Mouse (Mus musculus) cerebral cortex, adult 2 months (tissue): ENCODE measurements around the gene Ptpra.

ENCODE experiments used
- WGBS: fragments of 180-500 bp; shearing (Covaris S2); methylation state at CpG from one replicate; pipeline ENCODE4 v1.1.7; 2018; 5-methylcytosine and 5-hydroxymethylcytosine counted together

The Ptpra gene

GRCm38 (mm10) chr2:130449794-130450433 is at the start of gene Ptpra:
TSS of gene Ptpra (plus strand) at chr2:130450278.
- WGBS, result under 1% methylated on average over 50 of the region's 50 CpGs

GRCm38 (mm10) chr2:130401891-130402290 is 48.2 kb upstream of the Ptpra start:
- WGBS, result 82% methylated on average over 4 of the region's 4 CpGs

DNA sequence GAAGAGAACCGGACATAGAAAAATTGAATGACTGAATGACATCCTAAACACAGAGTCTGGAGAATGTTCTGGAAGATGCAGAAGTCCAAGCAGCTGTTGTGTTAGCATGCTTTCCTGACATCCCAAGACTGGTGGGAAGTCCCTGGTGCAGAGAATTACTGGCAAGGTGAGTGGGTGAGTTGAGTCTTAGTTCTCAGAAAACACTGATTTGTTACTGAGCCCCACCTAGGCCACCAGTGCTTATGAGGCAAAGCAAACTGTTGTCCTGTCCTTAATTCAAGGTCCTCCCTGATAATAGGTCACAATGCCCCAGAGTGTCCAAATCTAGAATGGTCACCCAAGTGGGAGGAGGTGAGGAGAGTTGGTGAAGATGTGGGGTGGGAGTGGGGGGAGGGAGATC is 45.1 kb upstream of the Ptpra start, which contains the start of the genes Gm28372 and 1700020A23Rik:
Gene Gm28372, plus strand, starts transcription at position 301 of the 400 bp plus-strand sequence.
Gene 1700020A23Rik, plus strand, starts transcription at position 321 of the 400 bp plus-strand sequence.
- 94% methylated on average over 1 of the region's 1 CpGs for WGBS

GRCm38 (mm10) chr2:130406178-130406577 is 43.9 kb upstream of the Ptpra start, which contains the start of gene Tmem239:
TSS of gene Tmem239 (plus strand) at chr2:130406478.
- 88% methylated on average over 2 of the region's 2 CpGs for WGBS

GRCm38 (mm10) chr2:130408194-130408593 is 41.9 kb upstream of the Ptpra start:
- WGBS, result 58% methylated on average over 6 of the region's 6 CpGs

DNA sequence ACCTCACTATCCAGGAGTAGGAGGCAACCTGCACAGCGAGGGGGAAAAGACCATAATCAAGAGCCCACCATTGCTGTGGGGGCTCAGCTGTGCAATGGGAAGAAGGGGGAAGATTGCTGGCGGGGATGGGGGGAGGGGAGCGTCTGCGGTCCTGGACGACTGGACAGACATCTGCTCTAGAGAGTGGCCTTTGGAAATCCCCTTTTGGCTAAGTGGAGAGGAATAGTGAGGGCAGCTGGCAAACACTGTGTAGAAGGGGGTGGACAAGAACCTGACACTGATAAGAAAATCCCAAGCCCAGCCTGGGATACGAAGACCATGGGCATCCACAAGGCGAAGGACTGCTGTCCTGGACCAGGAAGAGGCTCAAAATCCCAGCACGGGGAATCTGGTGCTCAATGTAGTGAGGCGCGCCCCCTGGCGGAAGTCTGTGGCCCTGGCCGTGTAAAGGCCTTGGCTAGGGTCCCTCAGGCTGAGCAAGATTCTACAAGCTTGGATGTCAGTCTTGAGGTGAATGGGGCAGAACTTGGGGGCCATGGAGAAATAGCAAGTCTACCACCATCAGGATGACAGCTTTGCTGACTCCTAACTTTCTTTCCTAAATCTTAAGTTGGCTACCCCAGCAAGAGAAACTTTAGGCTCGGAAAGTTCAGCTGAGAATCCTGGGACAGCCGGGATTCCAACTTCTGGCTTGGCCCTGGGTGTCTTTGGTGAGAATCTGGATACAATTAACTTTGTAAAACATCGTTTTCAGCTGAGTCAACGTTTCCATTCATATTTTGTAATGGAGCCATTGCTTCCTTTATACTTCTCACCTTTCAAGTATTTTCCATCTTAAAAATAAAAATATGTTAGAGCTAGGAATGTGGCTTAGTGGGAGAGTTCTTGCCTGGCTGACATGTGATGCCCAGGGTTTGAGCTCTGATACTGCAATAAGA is 38.3 kb upstream of the Ptpra start:
- 40% methylated on average over 16 of the region's 16 CpGs for WGBS

DNA sequence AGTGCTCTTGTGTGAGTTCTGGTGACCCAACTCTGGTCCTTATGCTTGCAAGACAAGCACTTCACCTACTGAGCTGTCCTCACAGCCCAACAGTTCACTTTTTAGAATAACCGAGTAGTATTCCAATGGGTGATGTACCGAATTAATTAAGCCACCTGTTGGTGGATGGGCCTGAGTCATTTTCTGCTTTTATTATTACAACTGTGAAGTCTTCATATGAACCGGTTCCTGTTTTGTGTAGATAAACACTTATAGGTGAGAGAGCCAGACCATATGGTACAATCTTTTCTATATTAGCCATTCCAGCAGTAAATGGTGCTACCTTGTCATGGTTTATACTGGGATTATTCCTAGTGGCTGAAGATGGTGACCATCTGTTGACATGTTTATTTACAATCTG is 37.3 kb upstream of the Ptpra start:
- WGBS, result 78% methylated on average over 3 of the region's 3 CpGs

DNA sequence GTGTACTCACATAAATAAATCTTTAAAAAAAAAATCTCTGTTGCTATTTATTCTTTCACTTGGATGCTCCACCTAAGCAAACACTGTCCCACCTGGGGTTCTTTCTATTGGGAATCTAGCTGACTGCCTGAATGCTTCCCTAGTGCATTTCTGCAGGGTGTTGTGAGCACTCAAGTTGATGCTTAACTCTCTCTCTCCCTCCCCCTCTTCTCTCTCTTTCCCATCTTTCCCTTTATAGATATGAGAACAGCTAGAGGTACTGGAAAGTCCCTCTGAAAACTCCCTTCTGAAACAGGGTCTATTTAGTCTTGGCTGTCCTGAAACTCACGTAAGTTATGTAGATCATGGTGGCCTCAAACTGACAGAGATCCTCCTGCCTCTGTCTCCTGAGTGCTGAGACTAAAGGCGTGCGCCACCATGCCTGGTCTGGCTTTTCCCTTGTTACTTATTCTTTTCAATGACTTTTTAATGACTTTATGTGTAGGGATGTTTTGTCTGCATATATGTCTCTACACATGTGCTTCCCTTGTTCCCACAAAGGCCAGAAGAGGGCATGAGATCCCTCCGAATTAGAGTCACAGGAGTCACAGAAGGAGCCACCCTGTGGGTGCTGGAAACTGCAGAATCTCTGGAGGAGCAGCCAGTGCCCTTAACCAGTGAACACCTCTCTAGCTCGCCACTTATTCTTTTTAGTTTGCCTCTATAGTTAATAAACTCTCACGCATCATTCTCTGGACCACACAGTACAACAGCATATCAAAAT is 35.8 kb upstream of the Ptpra start:
- WGBS, result 80% methylated on average over 6 of the region's 6 CpGs

DNA sequence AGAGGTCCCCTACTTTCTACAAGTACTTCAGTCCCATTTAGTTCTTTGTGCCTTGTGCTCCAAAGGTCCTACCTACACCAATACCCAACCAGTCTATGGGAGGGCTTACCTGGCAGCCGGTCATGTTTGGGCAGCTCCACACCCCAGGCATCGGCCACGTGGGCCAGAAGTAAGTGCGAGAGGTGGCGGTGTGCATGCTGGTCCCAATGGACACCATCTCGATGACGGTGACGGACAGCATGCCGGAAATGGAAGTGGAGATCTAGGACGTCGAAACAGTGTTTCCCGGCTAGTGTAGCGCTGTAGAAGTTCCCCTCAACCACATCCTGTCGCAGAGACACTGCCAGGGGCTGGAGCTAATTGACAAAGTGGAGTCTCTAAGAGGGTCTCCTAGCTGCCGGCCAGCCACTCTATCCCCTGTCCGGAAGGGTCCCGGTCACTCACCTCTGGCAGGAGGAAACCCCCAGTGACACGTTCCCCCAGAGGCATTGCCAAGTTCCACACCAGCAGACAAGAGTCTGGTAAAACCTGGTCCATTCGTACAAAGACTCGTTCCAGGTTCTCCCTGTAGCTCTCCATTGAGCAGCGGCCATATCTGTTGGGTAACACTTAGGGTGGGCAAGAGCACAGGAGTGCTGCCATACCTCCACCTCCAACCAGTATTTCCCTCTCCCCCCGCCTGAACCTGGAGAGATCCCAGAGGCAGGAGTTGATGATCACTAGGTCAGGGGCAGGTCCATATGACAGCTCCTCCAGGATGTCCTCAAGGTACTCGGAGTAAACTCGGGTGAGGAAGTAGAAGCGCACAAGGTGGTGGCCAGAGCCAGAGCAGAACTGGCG is 28.1 kb upstream of the Ptpra start:
- WGBS, result 96% methylated on average over 26 of the region's 26 CpGs

GRCm38 (mm10) chr2:130423397-130424125 is 26.5 kb upstream of the Ptpra start:
- WGBS, result 11% methylated on average over 49 of the region's 49 CpGs

GRCm38 (mm10) chr2:130424126-130424853 is 25.8 kb upstream of the Ptpra start, which contains the start of the genes Vps16 and Pced1a:
TSS of gene Vps16 (plus strand) at chr2:130424339.
TSS of gene Pced1a (minus strand) at chr2:130424701.
- under 1% methylated on average over 58 of the region's 58 CpGs for WGBS

- WGBS, result 14% methylated on average over 5 of the region's 5 CpGs
Measured at GRCm38 (mm10) chr2:130425112-130425511, 25.0 kb upstream of the Ptpra start.

- 31% methylated on average over 2 of the region's 2 CpGs for WGBS
Measured at GRCm38 (mm10) chr2:130429851-130430250, 20.2 kb upstream of the Ptpra start.

GRCm38 (mm10) chr2:130430484-130430883 is 19.6 kb upstream of the Ptpra start:
- WGBS, result 65% methylated on average over 3 of the region's 3 CpGs

DNA sequence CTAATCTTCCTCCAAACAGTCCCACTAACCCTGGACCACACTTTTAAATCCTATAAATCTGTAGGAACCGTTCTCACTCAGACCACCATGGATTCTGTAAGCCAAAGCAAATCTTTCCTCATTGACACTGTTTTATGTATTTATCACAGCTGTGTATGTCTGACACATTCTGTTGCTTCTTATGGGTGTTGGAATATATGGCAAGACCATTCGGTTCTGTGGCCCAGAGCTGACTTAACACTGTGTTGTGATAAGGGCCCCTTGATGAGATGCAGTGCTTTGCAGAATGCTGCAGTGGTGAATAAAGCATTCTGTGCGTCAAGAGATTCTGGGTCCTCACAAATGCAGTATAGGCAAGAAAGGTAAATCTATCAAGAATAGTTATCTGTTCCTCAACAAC is 17.9 kb upstream of the Ptpra start:
- 65% methylated on average over 3 of the region's 3 CpGs for WGBS

DNA sequence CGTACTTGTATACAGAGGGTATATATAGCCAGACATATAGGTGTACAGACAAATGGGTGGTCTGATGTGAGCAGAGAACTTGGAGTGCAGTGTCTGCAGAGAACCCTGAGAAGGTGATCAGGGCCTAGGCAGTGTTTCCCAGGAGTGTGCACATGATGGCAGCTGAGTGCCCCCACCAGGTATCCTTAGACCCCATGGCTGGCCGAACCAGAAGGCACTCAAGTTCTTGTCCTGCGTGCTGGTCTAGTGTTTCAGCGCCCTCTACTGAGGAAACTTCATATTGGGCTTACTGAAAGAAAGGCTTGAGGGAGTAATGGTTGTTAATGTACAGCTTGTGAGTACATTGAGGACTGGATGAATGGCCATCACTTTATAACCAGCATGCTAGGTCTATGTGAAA is 16.9 kb upstream of the Ptpra start:
- 14% methylated on average over 4 of the region's 4 CpGs for WGBS

- WGBS, result 100% methylated on average over 1 of the region's 1 CpGs
Measured at GRCm38 (mm10) chr2:130436769-130437168, 13.3 kb upstream of the Ptpra start.

DNA sequence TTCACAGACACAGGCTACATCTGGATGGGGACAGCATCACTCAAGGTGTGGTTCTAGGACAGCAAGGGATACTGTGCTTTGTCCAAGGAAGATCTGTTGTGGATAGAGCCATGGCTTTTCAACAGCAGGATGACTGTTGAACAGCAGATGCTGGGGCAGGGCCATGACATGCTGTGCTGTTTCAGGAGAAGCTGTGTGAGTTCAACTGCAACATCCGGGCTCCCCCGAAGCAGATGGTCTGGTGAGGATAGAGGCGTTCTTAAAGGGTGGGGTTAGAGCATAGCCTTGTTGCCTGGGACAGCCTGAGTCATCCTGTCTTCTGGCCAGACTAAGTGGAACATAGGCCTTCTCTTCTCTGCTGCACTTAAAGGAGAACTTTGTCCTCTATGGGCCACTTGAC is 11.2 kb upstream of the Ptpra start:
- WGBS, result 72% methylated on average over 3 of the region's 3 CpGs

- WGBS, result 91% methylated on average over 4 of the region's 4 CpGs
Measured at GRCm38 (mm10) chr2:130439840-130440480, 10.1 kb upstream of the Ptpra start.
